Mouse (Mus musculus) kidney, adult 2 months (tissue): Measurements from ENCODE around the gene Bola3.

Experiments used
- CTCF ChIP-seq: fragments of 200-500 bp; conservative IDR thresholded peaks from 2 replicates; pipeline ENCODE4 v1.5.1; 2011; ENCODE audit warnings: low read depth, mild to moderate bottlenecking, control low read depth, low read length, moderate library complexity, mixed read lengths; ENCODE audit not compliant: insufficient read depth, insufficient read length
- POLR2A ChIP-seq: fragments of 200-500 bp; IDR thresholded peaks from one replicate; pipeline ENCODE4 v1.6.1; 2011; ENCODE audit warnings: low read depth, low read length, control low read depth

DNA sequence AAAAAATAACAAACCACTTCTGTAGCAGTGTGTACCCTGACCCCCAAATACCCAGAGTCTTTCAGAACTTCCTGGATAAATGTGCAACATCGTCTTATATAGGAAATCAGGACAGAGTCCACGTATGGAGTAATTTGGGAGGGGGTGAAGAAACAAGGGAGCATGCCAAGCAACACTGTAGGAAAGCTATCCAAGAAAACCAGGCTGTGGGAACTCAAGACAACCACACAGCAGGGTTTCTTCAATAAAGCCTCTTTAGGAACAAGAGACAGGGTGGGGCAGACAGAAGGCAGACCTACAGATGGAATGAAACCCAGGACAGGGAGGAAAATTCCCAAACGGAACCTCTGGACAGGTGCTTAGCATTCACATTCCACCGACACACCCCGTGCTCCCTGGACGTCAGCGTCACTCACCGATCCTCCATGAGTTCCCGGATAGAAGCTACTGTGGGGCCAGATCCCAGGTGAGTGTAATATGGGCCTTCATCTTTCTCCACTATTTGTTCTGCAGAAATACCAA, 36.7 kb downstream of the Bola3 start:
- no peak for TF ChIP-seq CTCF
- TF ChIP-seq POLR2A = no peak
